ENCODE assay signal across 8 mouse cellular contexts in the genomic region with DNA sequence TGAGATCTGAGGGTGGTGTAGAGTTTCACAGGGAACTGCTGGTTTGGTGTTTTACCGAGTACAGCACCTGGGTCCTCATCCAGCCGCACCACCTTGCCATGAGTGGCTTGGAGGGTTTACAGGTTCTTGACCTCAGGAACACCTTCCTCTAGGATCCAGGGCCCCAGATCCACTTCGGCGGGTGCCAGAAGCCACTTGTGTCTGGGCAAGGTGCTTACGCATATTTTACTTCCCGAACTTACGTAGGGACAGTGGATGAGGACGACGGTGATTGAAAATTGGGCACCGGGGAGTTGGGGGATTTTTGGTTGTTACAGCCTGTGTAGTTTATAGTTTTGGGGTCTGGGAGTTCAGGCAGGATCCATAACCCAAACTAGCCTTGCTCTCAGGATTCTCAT. TPM values are rescaled to one million over a fixed set of nuclear protein-coding genes. Genes with fewer than 3 reads are reported as not detected.
A peak's percentile ranks its signal among the peaks of the same experiment; 100 is the strongest.
DNase-seq lines count a peak whose midpoint lies in the region; ATAC-seq and TF ChIP-seq lines count a peak whose summit lies in the region.

No protein-coding gene starts in this region.

- no peak for DNase-seq in kidney, postnatal 10 days
- no peak for DNase-seq in embryonic facial prominence, embryonic 14.5 days (ENCODE audit: low spot score)
- no peak for DNase-seq in midbrain, postnatal 0 days (ENCODE audit: low spot score)
- no peak for DNase-seq in ovary, postnatal 14 days (ENCODE audit: low spot score)
- no peak for DNase-seq in retina, embryonic 14.5 days (ENCODE audit: low spot score)

- peak overlapping the region; percentile 62 for H3K4me3 ChIP-seq in kidney, embryonic 16.5 days (ENCODE audit: low read length)
- H3K4me3 ChIP-seq in embryonic facial prominence, embryonic 14.5 days (ENCODE audit: low read depth, low read length), result peak overlapping the region; percentile 57
- peak overlapping the region; percentile 55 for H3K4me3 ChIP-seq in limb, embryonic 12.5 days (replicated peaks)
- H3K4me3 ChIP-seq in midbrain, postnatal 0 days (ENCODE audit: low read depth, low read length), result peak overlapping the region; percentile 44; the same call in 1 of the 2 replicates

- peak overlapping the region; percentile 91 for H3K27ac ChIP-seq in kidney, embryonic 16.5 days (ENCODE audit: low read length)
- no peak overlapping the region for H3K27ac ChIP-seq in embryonic facial prominence, embryonic 14.5 days (replicated peaks; ENCODE audit: low read depth, low read length)
- no peak overlapping the region for H3K27ac ChIP-seq in limb, embryonic 12.5 days
- no peak overlapping the region for H3K27ac ChIP-seq in midbrain, postnatal 0 days (ENCODE audit: low read depth, low read length)

- 32% methylated on average over 10 of the region's 10 CpGs for WGBS in kidney, embryonic 16.5 days
- WGBS in embryonic facial prominence, embryonic 14.5 days, result 53% methylated on average over 10 of the region's 10 CpGs
- WGBS in limb, embryonic 12.5 days, result 29% methylated on average over 10 of the region's 10 CpGs
- 65% methylated on average over 10 of the region's 10 CpGs for WGBS in midbrain, postnatal 0 days

- peaks cover 60% of the 10 kb centered on the region for H3K4me1 ChIP-seq in kidney, embryonic 16.5 days (ENCODE audit: insufficient read depth, low read length)
- peaks cover 20% of the 10 kb centered on the region for H3K4me1 ChIP-seq in embryonic facial prominence, embryonic 14.5 days (ENCODE audit: control insufficient read depth, insufficient read depth, low read length)
- H3K4me1 ChIP-seq in limb, embryonic 12.5 days (replicated peaks), result peaks cover 59% of the 10 kb centered on the region
- H3K4me1 ChIP-seq in midbrain, postnatal 0 days (ENCODE audit: insufficient read depth, low read length), result peaks cover 5% of the 10 kb centered on the region; the same call in 1 of the 2 replicates

- no peaks in the 10 kb centered on the region for H3K9me3 ChIP-seq in kidney, embryonic 16.5 days (ENCODE audit: low read length)
- no peaks in the 10 kb centered on the region for H3K9me3 ChIP-seq in embryonic facial prominence, embryonic 14.5 days (ENCODE audit: control insufficient read depth, low read length)
- H3K9me3 ChIP-seq in limb, embryonic 12.5 days, result no peaks in the 10 kb centered on the region
- H3K9me3 ChIP-seq in midbrain, postnatal 0 days (ENCODE audit: low read length), result no peaks in the 10 kb centered on the region

- no peak for ATAC-seq in kidney, embryonic 16.5 days (ENCODE audit: low FRiP score, low TSS enrichment)
- no peak for ATAC-seq in embryonic facial prominence, embryonic 14.5 days (ENCODE audit: low read depth)
- no peak for ATAC-seq in limb, embryonic 12.5 days (ENCODE audit: insufficient number of reproducible peaks, insufficient read depth, low FRiP score, low TSS enrichment, low read depth)
- ATAC-seq in midbrain, postnatal 0 days (ENCODE audit: low FRiP score), result no peak
- ATAC-seq in activated CD4-positive, CD25-positive, alpha-beta regulatory T cell, adult 4 months, result no peak

- no peak for TF ChIP-seq CTCF in midbrain, postnatal 0 days (IDR thresholded peaks at IDR 0.05)

- H3K36me3 ChIP-seq in kidney, embryonic 16.5 days (ENCODE audit: insufficient read depth, low read length), result no peaks in the 10 kb centered on the region
- H3K36me3 ChIP-seq in embryonic facial prominence, embryonic 14.5 days (ENCODE audit: control insufficient read depth, insufficient read depth, low read length), result no peaks in the 10 kb centered on the region
- no peaks in the 10 kb centered on the region for H3K36me3 ChIP-seq in limb, embryonic 12.5 days
- no peaks in the 10 kb centered on the region for H3K36me3 ChIP-seq in midbrain, postnatal 0 days (ENCODE audit: insufficient read depth, low read length)

- no peaks in the 10 kb centered on the region for H3K27me3 ChIP-seq in kidney, embryonic 16.5 days (ENCODE audit: insufficient read depth, low read length)
- no peaks in the 10 kb centered on the region for H3K27me3 ChIP-seq in embryonic facial prominence, embryonic 14.5 days (replicated peaks; ENCODE audit: control insufficient read depth, insufficient read depth, low read length)
- peaks cover 13% of the 10 kb centered on the region for H3K27me3 ChIP-seq in limb, embryonic 12.5 days
- no peaks in the 10 kb centered on the region; the same call in 1 of the 2 replicates for H3K27me3 ChIP-seq in midbrain, postnatal 0 days (ENCODE audit: insufficient read depth, low read length)

- H3K4me2 ChIP-seq in kidney, embryonic 16.5 days (replicated peaks; ENCODE audit: low read depth, low read length), result peak overlapping the region; percentile 78
- H3K4me2 ChIP-seq in embryonic facial prominence, embryonic 14.5 days (ENCODE audit: low read depth, low read length), result peak overlapping the region; percentile 98
- H3K4me2 ChIP-seq in limb, embryonic 12.5 days, result peak overlapping the region; percentile 99
- H3K4me2 ChIP-seq in midbrain, postnatal 0 days (ENCODE audit: low read depth, low read length, poor library complexity, severe bottlenecking), result peak overlapping the region; percentile 92

- H3K9ac ChIP-seq in kidney, embryonic 16.5 days (replicated peaks; ENCODE audit: low read length), result peak overlapping the region; percentile 76
- peak overlapping the region; percentile 63 for H3K9ac ChIP-seq in embryonic facial prominence, embryonic 14.5 days (ENCODE audit: low read depth, low read length)
- 0 out of 2 replicates have a peak overlapping the region, but pooled peaks have one; percentile 46 for H3K9ac ChIP-seq in limb, embryonic 12.5 days (replicated peaks)
- H3K9ac ChIP-seq in midbrain, postnatal 0 days (replicated peaks; ENCODE audit: low read length, poor library complexity, severe bottlenecking), result no peak overlapping the region

RNA-seq across cellular contexts. Expression of gene Lrrfip1, which starts 55.5 kb away (rescaled TPM):
- polyA plus RNA-seq in kidney, embryonic 16.5 days (2015; fragmentation: Nextera tagmentation; extraction: Ambion mirVana), result 45.9 and 50.8 TPM in 2 replicates
- polyA plus RNA-seq in embryonic facial prominence, embryonic 14.5 days (2014; fragmentation: Nextera tagmentation; extraction: Ambion mirVana), result 51.6 and 58.6 TPM in 2 replicates
- 28.3 and 29.9 TPM in 2 replicates for polyA plus RNA-seq in limb, embryonic 12.5 days (2016; fragmentation: Nextera tagmentation; extraction: Ambion mirVana)
- 26.7 and 34.2 TPM in 2 replicates for total RNA-seq in midbrain, postnatal 0 days (2014; rRNA removed)
- 41.4 and 48.9 TPM in 2 replicates for polyA plus RNA-seq in midbrain, postnatal 0 days (2015; fragmentation: Nextera tagmentation; extraction: Ambion mirVana)
- 100 to 1,000 TPM; 176 to 194 TPM for polyA plus RNA-seq in activated CD4-positive, CD25-positive, alpha-beta regulatory T cell, adult 4 months (2017; shearing (Covaris generic))
